12 mouse cellular contexts compared by ENCODE assay signal in genomic region chr8:115189836-115190235, GRCm38 (mm10).
DNase-seq lines count a peak whose midpoint lies in the region; ATAC-seq and TF ChIP-seq lines count a peak whose summit lies in the region.
"Had no signal": no experiment of that assay in that cellular context is flagged by ENCODE, and none has a peak within 500 bp of the region (broad histone marks: within the 10 kb centered on the region; RNA-seq: fewer than 3 reads in every experiment).

No protein-coding gene starts in this region.

- 7% methylated on average over 11 of the region's 11 CpGs for WGBS in spleen, adult 2 months
- 35% methylated on average over 11 of the region's 11 CpGs for WGBS in liver, postnatal 0 days (ENCODE audit: insufficient replicate concordance)

- TF ChIP-seq POLR2A in spleen, adult 2 months (IDR thresholded peaks at IDR 0.05; ENCODE audit: low read depth, low read length): no peak

- TF ChIP-seq CTCF in spleen, adult 2 months (IDR thresholded peaks at IDR 0.05; ENCODE audit: extremely low read depth, insufficient read depth, insufficient read length, insufficient replicate concordance): no peak
- no peak for TF ChIP-seq CTCF in liver, postnatal 0 days (IDR thresholded peaks at IDR 0.05; ENCODE audit: low read depth)

- peak; percentile 15 for DNase-seq in spleen, adult 12 weeks (ENCODE audit: low spot score)
- no peak for DNase-seq in spleen, postnatal 14 days (ENCODE audit: low spot score in 2 of 2)
- DNase-seq in spleen, adult 2 months (ENCODE audit: low read depth in 1 of 2, low spot score in 2 of 2): peak; percentile 54 to 68
- DNase-seq in MN1 (ENCODE audit: low spot score) (no peak), adipocyte (ENCODE audit: low spot score) (no peak)
- DNase-seq in liver, postnatal 0 days: no peak
- DNase-seq: cerebellum, adult 2 months; forebrain, postnatal 0 days; gastrocnemius, postnatal 25 days; right cerebral cortex, postnatal 14 days had no signal

- TF ChIP-seq EP300 in liver, postnatal 0 days (IDR thresholded peaks at IDR 0.05; ENCODE audit: low read depth): no peak

- H3K9me3 ChIP-seq in liver, postnatal 0 days (ENCODE audit: low read length): no peaks in the 10 kb centered on the region
- H3K9me3 ChIP-seq: embryonic facial prominence, embryonic 15.5 days had no signal

- peaks cover 6% of the 10 kb centered on the region; the same call in 1 of the 2 replicates for H3K4me1 ChIP-seq in spleen, adult 2 months (ENCODE audit: control insufficient read depth, insufficient read depth, insufficient read length)
- no peaks in the 10 kb centered on the region for H3K4me1 ChIP-seq in liver, postnatal 0 days (ENCODE audit: insufficient read depth)

- H3K4me2 ChIP-seq in liver, postnatal 0 days (ENCODE audit: low read depth, low read length): no peak overlapping the region
- H3K4me2 ChIP-seq: embryonic facial prominence, embryonic 15.5 days had no signal

- no peaks in the 10 kb centered on the region for H3K27me3 ChIP-seq in spleen, adult 2 months (ENCODE audit: control insufficient read depth, insufficient read depth, low read length)
- no peaks in the 10 kb centered on the region for H3K27me3 ChIP-seq in liver, postnatal 0 days (ENCODE audit: insufficient read depth, low read length)

- H3K36me3 ChIP-seq in spleen, adult 2 months (ENCODE audit: control insufficient read depth, insufficient read depth, low read length): no peaks in the 10 kb centered on the region
- no peaks in the 10 kb centered on the region for H3K36me3 ChIP-seq in liver, postnatal 0 days (replicated peaks; ENCODE audit: insufficient read depth, low read length)
- H3K36me3 ChIP-seq: embryonic facial prominence, embryonic 15.5 days had no signal

- no peak overlapping the region for H3K9ac ChIP-seq in liver, postnatal 0 days (replicated peaks)
- H3K9ac ChIP-seq: embryonic facial prominence, embryonic 15.5 days; forebrain, postnatal 0 days had no signal

- peak overlapping the region; percentile 19; the same call in 1 of the 2 replicates for H3K4me3 ChIP-seq in spleen, adult 2 months (ENCODE audit: extremely low read depth, insufficient read depth, insufficient read length)
- H3K4me3 ChIP-seq in liver, postnatal 0 days (ENCODE audit: low read depth, low read length): no peak overlapping the region
- H3K4me3 ChIP-seq: embryonic facial prominence, embryonic 15.5 days had no signal

- H3K27ac ChIP-seq in spleen, adult 2 months (ENCODE audit: insufficient read depth, low read length): peak overlapping the region; percentile 28; the same call in 1 of the 2 replicates
- no peak overlapping the region for H3K27ac ChIP-seq in liver, postnatal 0 days (ENCODE audit: low read depth)
- H3K27ac ChIP-seq: embryonic facial prominence, embryonic 15.5 days had no signal

- ATAC-seq in hematopoietic stem cell, adult 5-6 weeks (replicated peaks in 1 of 2; ENCODE audit: insufficient read depth in 1 of 2, low FRiP score in 2 of 2, low TSS enrichment in 1 of 2, low read depth in 1 of 2, poor library complexity in 2 of 2, severe bottlenecking in 2 of 2): peak; percentile 88
- no peak for ATAC-seq in liver, postnatal 0 days
- ATAC-seq: forebrain, postnatal 0 days had no signal

Comparison
In these comparisons a context has a peak if more than half of its experiments do, and no peak if none do; other contexts are left out.
1. DNase-seq: peak in spleen, adult 12 weeks (single experiment) and spleen, adult 2 months (2 of 2); none in spleen, postnatal 14 days (0 of 2), MN1 (single experiment), liver, postnatal 0 days (single experiment) and adipocyte (single experiment).